Mouse (Mus musculus) erythroid progenitor cell, adult 5-6 weeks (primary cell): ENCODE data around the gene Ralb. TPM values are rescaled to one million over a fixed set of nuclear protein-coding genes. Genes with fewer than 3 reads are reported as not detected.

Source experiments
- ATAC-seq: replicated peaks from 2 replicates; pipeline ENCODE4 v1.8.0; 2016; ENCODE audit warnings: moderate number of reproducible peaks, mild to moderate bottlenecking, moderate TSS enrichment, inconsistent platforms; ENCODE audit not compliant: poor library complexity, low FRiP score, severe bottlenecking
- total RNA-seq, 2 experiments: library from RNA; stranded (forward) in 1 of 2; stranded (reverse) in 1 of 2; fragments of 150-400 nt in 1 of 2; fragments of 186-747, 209-891 nt in 1 of 2; gene quantifications; 2 replicates each; pipeline versions ENCODE4 v1.2.3 to v1.2.4; 2015 to 2017; ENCODE audit warnings: low replicate concordance in 2 of 2

Ralb gene
- total RNA-seq, 2 experiments from 2014 or later = 2.2 to 10.1 TPM

DNA sequence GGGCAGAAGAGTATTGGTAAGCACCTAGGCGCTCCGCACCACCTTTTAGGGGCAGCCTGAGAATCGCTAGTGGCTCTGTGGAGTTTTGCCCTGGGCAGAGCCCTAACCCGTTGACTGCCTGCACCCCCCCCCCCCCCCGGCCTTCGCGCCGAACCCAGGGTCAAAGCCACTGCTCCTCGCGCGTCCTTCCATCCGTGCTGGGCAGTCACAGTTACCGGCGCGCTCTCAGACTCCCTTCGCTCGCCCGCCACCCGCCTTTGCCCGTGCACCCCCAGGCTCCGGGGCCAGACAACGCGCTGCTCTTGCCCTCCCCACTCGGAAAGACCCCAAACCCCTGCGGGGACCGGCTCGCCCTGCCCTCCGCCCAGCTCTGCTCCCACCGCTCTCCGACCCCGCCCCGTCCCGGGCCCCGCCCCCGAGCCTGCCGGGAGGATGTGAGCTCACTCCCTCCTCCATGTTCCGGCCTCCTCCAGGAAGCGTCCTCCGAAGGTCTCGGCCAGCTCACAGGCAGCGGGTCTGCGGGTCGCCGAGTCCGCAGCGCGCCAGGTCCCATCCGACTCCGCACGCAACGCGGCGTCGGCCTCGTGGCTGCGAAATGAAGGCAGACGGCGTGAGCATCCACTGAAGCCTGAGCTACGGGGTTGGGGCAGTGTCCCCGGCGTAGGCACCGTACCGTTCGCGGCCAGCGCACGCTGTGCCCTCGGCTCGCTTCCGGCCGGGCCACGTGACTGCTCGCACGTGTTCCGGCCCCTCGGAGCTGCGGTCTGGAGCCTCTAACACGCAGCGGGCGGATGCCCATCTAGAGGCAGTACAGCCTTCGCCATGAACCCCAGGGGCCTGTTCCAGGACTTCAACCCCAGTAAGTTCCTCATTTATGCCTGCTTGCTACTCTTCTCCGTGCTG is 21.3 kb upstream of the Ralb start, which contains the start of gene Tmem185b:
TSS of gene Tmem185b (plus strand) at position 472 of the 903 bp plus-strand sequence.
- ATAC-seq = no peak

DNA sequence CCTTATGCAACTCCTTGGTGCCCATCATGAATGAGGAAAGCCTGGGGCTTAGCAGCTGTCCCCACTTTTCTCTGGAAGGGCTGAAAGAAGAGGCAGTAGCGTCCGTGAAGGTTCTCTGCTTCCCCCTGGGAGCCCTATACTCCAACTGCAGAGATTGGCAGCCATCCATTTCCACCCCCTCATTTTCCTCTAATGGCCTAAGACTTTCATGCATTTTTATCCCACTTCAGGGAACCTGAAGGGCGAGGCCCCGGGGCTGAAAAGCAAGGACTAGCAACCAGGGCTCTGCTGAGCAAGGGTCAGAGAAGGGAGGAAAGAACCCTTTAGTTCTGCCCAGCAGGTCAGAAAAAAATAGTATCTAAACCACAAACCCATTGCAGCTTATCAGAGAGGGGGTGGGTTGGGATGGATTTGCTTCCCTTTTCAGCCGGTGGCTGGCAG is 20.4 kb upstream of the Ralb start:
- no peak for ATAC-seq

DNA sequence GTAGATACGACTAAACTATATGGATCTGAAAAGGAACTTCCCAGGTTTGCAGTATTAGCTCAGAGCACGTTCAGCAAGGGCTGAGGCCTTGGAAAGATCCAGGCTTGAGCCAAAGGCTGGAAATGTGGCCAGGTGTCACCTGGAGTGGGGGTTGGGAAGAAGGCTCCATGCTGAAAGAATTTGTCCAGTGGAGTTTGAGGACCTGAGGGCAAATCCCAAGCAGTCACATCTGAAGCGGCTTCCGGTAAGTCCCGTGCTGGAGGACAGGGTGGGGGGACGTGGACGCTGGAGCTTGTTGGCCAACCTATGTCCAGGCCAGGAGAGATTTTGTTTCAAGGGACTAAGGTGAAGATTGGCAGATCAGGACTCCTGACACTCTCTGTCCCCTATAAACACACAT is 19.2 kb upstream of the Ralb start:
- no peak for ATAC-seq

DNA sequence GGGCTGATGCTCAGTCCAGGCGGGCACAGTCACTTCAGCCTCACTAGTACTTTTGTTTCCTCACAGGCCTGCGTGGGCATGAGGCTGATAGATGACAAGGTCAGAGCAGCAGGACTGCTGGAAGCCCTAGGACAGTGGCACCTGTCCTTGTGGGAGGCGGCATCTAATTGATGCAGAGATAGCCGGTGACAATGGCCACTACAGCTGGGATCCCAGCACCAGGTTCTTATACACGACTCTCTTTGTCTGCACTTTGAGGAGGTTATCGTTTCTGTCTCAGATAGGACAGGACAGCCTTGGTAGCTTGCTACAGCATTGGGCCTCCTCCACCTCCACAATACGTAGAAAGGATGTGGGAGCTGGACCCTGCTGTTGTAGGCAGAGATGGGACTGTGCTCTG is 18.8 kb upstream of the Ralb start:
- ATAC-seq = no peak

DNA sequence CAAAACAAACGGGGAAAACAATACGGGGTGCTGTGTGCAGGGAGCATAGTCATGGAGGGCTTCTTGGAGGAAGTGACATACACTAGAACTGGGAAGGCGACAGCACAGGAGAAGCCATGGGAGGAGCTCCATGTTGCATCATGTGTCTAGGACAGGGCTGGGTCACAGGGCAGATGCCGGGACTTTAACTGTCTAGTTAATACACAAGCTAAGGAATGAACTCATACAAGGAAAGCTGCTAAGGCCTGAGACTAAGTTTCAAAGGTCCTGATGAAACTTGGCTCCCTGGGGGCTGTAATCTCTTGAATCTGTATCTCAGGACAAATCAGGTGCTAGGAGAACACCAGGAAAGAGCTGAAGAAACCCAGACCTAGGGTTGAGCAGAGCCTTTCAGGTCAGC is 18.1 kb upstream of the Ralb start:
- ATAC-seq = no peak

DNA sequence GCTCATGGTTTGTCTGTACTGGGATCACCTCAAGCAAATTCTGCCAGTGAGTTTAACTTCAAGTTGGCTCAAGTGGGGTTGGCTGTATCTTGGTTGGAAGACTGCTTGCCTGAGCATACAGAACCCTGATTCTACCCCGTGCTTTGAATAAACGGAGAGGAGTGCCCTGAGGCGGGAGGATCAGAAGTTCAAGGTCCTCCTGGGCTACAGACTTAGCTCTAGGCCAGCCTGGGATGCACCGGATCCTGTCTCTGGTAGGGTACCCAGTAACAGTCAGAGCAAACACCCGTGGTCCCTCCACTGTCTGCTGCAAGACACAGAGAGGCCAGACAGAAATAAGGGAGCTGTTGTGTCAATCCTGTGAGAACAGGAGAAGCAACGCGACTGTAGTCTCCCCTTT is 17.1 kb upstream of the Ralb start:
- no peak for ATAC-seq

DNA sequence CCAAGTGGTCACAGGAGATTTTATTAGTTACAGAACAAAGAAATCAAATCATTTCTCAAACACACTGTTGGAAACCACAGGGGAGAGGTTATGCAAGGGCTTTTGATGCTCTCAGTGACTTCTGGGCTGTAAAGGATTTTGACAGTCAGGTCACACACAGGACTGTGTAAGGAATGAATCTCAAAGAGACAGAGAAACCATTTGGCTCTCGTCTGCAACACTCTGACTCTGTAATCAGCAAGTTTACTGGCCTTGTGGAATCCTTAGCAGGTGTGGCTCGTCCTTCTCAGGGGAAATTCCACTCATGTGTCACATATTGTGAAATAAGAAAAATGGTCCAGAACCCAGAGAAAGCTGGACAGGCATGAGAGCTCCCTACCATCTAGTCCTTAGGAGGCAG is 16.4 kb upstream of the Ralb start:
- ATAC-seq = no peak

DNA sequence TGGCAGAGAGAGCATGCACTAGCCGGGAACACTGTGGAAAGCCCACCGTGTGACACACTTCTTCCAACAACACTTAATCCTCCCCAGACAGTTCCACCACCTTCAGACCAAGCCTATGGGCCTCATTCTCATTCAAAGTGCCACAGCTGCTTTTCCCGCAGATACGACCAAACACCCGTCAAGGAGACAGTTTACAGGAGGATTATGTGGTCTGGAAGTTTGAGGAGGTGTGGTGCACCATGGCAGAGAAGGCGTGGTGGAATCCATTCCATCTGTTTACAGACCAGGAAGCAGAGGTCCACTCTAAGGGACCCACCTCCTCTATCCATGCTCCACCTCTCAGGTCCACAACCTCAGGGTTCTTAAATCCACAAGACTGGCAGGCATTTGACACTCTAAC is 14.7 kb upstream of the Ralb start:
- ATAC-seq = no peak

DNA sequence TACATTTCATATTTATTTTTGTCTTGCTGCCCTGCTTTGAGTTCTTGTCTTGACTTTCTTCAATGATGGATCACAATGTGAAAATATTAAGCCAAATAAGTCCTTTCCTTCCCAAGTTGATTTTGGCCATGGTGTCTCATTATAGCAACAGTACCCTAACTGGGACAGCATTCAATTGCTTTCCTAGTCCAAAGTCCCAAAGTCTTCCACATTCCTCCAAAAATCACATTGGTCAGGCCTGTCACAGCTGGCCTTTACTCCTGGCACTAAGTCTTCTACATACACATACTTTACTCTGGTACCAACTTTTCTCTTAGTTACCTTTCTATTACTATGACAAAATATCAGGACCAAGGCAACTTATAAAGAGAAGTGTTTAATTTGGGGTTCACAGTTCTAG is 14.2 kb upstream of the Ralb start:
- ATAC-seq = no peak

DNA sequence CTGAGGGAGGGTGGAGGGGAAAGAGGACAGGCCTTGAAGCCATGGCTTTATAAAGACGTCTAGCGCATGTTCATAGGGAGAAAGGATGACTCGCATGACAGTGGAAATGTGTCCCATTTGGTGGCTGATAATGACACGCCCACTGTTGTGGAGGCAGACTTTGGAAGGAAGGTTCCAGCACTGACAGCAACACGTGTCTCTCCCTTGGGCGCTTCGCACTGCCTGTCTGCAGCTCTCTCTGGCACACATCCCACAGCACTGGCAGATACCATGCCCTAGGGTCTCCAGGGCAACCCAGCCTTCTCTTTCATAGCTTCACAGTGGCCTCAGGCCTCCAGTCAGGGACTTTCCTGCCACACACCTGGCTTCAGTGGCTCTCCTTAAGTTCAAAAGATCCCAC is 13.5 kb upstream of the Ralb start:
- ATAC-seq = no peak

DNA sequence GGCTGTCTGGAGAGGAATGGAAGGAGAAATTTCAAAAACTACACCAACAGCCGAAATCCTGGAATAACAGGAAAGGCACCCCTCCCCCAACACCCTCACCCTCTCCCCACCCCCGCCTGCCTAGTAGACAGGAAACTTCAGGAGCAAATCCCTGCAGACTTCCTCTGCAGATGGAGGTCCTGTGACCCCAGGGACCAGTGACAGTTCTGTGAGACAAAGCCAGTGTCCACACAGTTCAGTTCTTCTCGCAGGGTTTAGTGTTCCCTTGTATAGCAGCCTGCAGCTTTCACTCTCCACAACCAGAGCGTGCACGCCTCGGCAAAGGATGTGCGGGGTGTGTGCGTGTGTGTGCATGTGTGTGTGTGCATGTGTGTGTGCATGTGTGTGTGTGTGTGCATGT is 6.3 kb upstream of the Ralb start:
- no peak for ATAC-seq

DNA sequence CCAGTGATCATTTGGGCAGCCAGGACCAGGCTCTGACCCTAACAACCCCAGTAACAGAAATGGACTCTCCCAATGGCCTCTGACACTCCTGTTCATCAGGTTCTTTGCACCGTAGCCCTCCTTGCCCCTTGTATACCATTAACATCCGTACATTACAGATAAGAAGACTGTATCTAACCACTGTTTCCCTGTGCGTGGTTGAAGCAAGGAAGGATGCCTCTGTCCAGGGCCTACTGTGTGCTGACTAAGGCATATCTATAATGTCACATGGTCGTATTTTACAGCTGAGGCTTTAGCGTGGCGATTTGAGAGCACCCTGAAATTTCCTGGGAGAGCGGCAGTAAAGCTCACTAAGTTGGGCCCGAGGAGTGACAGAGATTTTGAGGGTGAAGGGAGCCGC is 5.8 kb upstream of the Ralb start:
- ATAC-seq = no peak

DNA sequence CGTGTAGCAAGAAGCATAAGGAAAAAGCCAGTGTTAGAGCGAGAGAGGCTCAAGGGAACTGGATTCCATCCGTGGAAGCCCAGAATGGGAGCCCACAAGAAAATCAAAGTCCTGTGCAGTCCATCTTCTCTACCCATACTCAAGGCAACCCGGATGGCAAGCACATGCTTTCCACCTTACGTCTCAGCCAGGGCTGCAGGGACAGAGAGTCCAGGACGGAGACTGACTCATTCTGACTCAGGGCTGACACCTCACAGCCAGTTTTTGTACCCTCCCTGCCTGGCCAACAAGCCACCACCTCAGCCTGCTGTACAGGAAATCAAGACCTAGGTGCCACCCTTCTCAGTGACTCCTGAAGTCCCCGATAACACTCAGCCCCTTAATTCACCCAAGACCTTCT is 4.9 kb upstream of the Ralb start:
- no peak for ATAC-seq

DNA sequence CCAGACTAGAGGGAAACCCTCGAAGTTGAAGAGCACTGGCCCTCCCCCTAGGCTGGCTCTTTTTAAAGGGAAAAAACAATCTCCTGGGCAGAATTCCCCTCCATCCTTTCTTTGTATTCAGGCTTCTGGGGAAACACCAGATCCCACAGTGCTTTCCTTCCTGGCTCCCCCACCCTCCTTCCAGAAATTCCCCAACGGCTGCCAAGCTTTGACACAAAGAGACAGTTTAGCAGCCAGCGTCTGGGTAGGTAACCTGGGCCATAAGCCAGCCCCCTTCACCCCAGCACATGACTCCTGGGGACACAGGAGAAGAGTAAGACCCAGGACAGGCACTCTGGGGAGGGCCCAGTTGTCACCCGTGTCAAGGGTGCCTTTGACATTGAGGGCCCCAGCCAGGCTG is 4.0 kb upstream of the Ralb start:
- ATAC-seq = no peak

DNA sequence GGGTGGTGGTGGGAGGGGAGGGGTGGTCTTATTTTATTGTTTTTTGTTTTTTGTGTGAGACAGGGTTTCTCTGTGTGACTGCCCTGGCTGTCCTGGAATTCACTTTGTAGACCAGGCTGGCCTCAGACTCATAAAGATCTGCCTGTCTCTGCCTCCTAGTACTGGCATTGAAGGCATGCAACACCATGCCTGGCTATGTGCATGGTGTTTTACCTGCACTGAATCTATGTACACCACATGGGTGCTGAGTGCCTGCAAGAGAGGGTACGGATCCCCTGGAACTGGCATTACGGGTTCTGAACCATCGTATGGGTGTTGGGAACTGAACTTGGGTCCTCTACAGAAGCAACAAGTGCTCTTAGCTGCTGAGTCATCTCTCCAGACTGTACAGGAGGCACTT is 1.4 kb upstream of the Ralb start:
- no peak for ATAC-seq

DNA sequence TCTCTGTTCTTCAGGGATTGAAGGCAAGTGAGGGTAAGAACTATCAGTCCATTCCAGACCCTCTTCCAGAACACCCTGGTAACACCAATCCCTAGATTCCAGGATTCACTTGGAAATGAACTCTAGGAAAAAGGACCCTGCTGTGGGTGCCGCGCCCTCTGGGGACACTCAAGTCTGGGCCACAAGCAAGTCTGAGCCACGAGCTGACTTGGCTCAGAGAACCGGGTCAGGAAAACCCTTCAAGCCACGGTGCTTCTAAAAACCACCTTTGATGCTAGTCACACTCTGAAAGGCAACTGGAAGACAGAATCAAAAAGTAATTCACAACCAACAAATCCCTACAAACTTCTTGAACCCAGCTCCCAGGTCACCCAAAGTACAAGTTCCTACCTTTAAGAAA is 786 bp downstream of the Ralb start:
- ATAC-seq = no peak

DNA sequence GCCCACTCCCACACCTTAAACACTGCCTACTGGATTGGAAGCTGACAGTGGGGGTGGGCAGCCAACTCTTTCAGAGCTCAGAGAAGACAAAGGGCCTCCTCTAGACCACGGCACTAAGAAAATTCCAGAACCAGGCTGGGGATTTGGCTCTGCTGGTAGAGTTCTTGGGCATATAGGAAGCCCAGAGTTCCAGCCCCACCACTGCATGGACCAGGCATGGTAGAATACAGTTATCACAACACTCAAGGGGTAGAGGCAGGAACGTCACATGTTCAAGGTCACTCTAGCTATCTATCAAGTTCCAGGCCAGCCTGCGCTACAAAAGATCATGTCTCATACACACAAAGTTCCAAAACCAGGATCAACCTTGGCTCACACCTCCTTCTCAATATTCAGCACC is 1.4 kb downstream of the Ralb start:
- ATAC-seq = no peak

DNA sequence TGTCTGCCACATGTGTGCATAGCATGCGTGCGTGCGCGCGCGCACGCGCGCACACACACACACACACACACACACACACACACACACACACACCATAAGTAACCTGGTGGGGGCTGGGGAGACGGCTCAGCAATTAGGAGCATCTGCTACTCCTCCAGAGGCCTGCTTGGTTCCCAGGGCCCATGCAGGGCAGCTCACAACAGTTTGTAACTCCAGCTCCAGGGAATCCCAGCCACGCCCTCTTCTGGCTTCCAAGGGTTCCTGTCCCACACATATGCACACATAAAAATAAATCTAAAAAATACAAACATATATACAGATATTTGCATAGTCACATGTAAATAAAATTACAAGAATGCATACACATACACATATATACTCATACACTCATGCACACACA is 1.9 kb downstream of the Ralb start:
- no peak for ATAC-seq

DNA sequence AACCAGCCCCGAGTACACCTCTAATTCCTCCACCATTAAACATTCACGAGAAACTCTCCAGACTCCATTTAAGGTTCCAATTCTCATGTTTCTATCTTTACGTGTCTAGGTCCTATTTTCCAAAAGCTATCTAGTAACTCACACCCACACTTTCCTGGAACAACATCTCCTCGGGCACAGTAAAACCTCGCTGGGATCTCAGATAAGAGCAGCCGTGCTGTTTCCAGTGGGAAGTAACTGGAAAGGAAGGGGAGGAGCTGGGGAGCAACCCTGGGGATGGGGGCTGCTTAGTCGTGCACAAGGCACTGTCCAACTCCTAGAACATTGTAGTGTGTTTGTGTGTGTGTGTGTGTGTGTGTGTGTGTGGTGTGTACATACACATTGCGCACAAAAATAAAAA is 2.7 kb downstream of the Ralb start:
- no peak for ATAC-seq

DNA sequence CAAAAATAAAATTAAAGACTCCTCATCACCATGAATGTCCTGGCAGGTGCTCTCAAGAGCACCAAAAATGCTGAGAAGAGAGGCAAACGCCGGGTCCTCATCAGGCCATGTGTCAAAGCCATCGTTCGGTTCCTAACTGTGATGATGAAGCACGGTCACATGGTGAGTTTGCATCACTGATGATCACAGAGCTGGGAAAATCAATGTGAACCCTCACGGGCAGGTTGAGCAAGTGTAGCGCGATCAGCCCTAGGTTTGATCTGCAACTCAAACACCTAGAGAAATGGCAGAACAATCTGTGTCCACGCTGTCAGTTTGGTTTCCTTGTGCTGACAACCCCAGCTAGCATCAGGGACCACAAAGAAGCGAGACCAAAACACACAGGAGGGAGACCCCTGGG is 5.1 kb downstream of the Ralb start:
- ATAC-seq = no peak

DNA sequence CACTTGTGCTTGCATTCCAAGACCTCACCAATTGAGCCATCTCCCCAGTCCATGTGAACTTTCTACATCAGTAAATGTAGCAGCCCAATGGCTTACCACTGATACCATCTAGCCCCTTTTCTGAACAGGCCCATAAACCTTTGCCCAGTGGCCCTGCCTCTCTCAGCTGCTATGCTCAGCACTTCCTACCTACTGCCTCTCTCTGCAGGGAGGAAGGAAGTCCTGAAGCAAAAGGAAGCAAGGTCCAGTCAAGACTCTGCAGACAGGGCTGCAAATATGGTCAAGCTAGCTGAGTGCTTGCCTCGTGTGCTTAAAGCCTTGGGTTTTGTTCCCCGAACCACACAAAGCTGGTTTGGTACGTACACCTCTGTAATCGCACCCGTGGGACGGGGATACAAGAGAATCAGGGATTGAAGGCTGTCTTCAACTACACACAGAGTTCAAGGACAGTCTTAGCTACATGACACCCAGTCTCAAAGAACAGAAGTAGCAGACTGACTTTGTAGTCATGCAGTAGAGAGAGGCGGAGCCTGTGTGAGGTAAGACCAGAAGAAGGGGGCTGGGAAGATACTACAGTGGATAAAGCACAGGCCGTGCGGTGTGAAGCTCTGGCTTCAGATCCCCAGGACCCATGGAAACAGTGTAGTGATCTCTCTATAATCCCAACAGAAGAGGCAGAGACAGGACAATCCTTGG is 5.9 kb downstream of the Ralb start:
- ATAC-seq = no peak
